Mouse (Mus musculus): ENCODE results near the gene Slc13a2. TPM values are rescaled to one million over a fixed set of nuclear protein-coding genes. Genes with fewer than 3 reads are reported as not detected.

Slc13a2 gene
- polyA plus RNA-seq, 1 experiment from 2014 or later, result 0.12 TPM

- 38% methylated on average over 5 of the region's 5 CpGs for WGBS
- no peak for ATAC-seq (ENCODE audit: borderline replicate concordance, extremely low read depth, low FRiP score, low TSS enrichment)
- no peak overlapping the region for H3K9ac ChIP-seq
- no peak overlapping the region for H3K4me3 ChIP-seq
- H3K4me2 ChIP-seq, result no peak overlapping the region
- no peaks in the 10 kb centered on the region for H3K9me3 ChIP-seq
- no peak overlapping the region for H3K27ac ChIP-seq
- no peaks in the 10 kb centered on the region for H3K4me1 ChIP-seq
- no peaks in the 10 kb centered on the region for H3K27me3 ChIP-seq
- H3K36me3 ChIP-seq, result no peaks in the 10 kb centered on the region
Observed at GRCm38 (mm10) chr11:78382701-78383100, 39.3 kb downstream of the Slc13a2 start.

- Histone ChIP-seq H3K4me3 (no peak overlapping the region), H3K9me3 (no peaks in the 10 kb centered on the region), H3K9ac (no peak overlapping the region), H3K4me1 (no peaks in the 10 kb centered on the region), H3K4me2 (no peak overlapping the region), H3K36me3 (no peaks in the 10 kb centered on the region), H3K27ac (no peak overlapping the region), H3K27me3 (no peaks in the 10 kb centered on the region)
- WGBS, result 74% methylated on average over 7 of the region's 7 CpGs
- ATAC-seq (ENCODE audit: borderline replicate concordance, extremely low read depth, low FRiP score, low TSS enrichment), result no peak
Observed at GRCm38 (mm10) chr11:78382286-78382685, 39.7 kb downstream of the Slc13a2 start.

- WGBS, result 79% methylated on average over 3 of the region's 3 CpGs
Observed at GRCm38 (mm10) chr11:78380996-78381395, 41.0 kb downstream of the Slc13a2 start.

GRCm38 (mm10) chr11:78380351-78380750 lies 41.7 kb downstream of the Slc13a2 start:
- Histone ChIP-seq H3K4me1 (no peaks in the 10 kb centered on the region), H3K4me2 (no peak overlapping the region), H3K27ac (no peak overlapping the region), H3K4me3 (no peak overlapping the region), H3K9me3 (no peaks in the 10 kb centered on the region), H3K9ac (no peak overlapping the region), H3K27me3 (no peaks in the 10 kb centered on the region), H3K36me3 (no peaks in the 10 kb centered on the region)
- WGBS, result 54% methylated on average over 4 of the region's 4 CpGs
- no peak for ATAC-seq (ENCODE audit: borderline replicate concordance, extremely low read depth, low FRiP score, low TSS enrichment)

More at GRCm38 (mm10) chr11:78380996-78381395, 41.0 kb downstream of the Slc13a2 start:
- H3K27ac ChIP-seq, result no peak overlapping the region
- no peak overlapping the region for H3K4me3 ChIP-seq
- H3K36me3 ChIP-seq, result no peaks in the 10 kb centered on the region
- no peaks in the 10 kb centered on the region for H3K9me3 ChIP-seq
- no peaks in the 10 kb centered on the region for H3K27me3 ChIP-seq
- H3K9ac ChIP-seq, result no peak overlapping the region
- no peaks in the 10 kb centered on the region for H3K4me1 ChIP-seq
- H3K4me2 ChIP-seq, result no peak overlapping the region
- ATAC-seq (ENCODE audit: borderline replicate concordance, extremely low read depth, low FRiP score, low TSS enrichment), result no peak

GRCm38 (mm10) chr11:78377549-78378159 lies 44.4 kb downstream of the Slc13a2 start:
- no peaks in the 10 kb centered on the region for H3K9me3 ChIP-seq
- H3K4me3 ChIP-seq, result no peak overlapping the region
- H3K36me3 ChIP-seq, result no peaks in the 10 kb centered on the region
- no peaks in the 10 kb centered on the region for H3K4me1 ChIP-seq
- no peak overlapping the region for H3K9ac ChIP-seq
- no peak overlapping the region for H3K27ac ChIP-seq
- H3K4me2 ChIP-seq, result no peak overlapping the region
- no peaks in the 10 kb centered on the region for H3K27me3 ChIP-seq
- 31% methylated on average over 12 of the region's 12 CpGs for WGBS
- ATAC-seq (ENCODE audit: borderline replicate concordance, extremely low read depth, low FRiP score, low TSS enrichment), result 0 out of 2 replicates have a peak, but pooled peaks have one; percentile 47

- no peak overlapping the region for H3K4me2 ChIP-seq
- no peaks in the 10 kb centered on the region for H3K36me3 ChIP-seq
- H3K9ac ChIP-seq, result no peak overlapping the region
- H3K4me1 ChIP-seq, result peaks cover 3% of the 10 kb centered on the region
- H3K27me3 ChIP-seq, result no peaks in the 10 kb centered on the region
- H3K4me3 ChIP-seq, result no peak overlapping the region
- H3K9me3 ChIP-seq, result no peaks in the 10 kb centered on the region
- WGBS, result 66% methylated on average over 8 of the region's 8 CpGs
- no peak overlapping the region for H3K27ac ChIP-seq
- ATAC-seq (ENCODE audit: borderline replicate concordance, extremely low read depth, low FRiP score, low TSS enrichment), result no peak
Observed at GRCm38 (mm10) chr11:78374147-78374546, 47.9 kb downstream of the Slc13a2 start.

- H3K27me3 ChIP-seq, result no peaks in the 10 kb centered on the region
- no peak overlapping the region for H3K4me2 ChIP-seq
- peaks cover 3% of the 10 kb centered on the region for H3K4me1 ChIP-seq
- ATAC-seq (ENCODE audit: borderline replicate concordance, extremely low read depth, low FRiP score, low TSS enrichment), result no peak
- no peak overlapping the region for H3K4me3 ChIP-seq
- H3K27ac ChIP-seq, result no peak overlapping the region
- H3K9ac ChIP-seq, result no peak overlapping the region
- 32% methylated on average over 7 of the region's 7 CpGs for WGBS
- no peaks in the 10 kb centered on the region for H3K36me3 ChIP-seq
- no peaks in the 10 kb centered on the region for H3K9me3 ChIP-seq
Observed at GRCm38 (mm10) chr11:78372610-78373009, 49.4 kb downstream of the Slc13a2 start.

- Histone ChIP-seq H3K27ac (no peak overlapping the region), H3K9ac (no peak overlapping the region), H3K27me3 (no peaks in the 10 kb centered on the region), H3K4me1 (peaks cover 3% of the 10 kb centered on the region), H3K4me3 (no peak overlapping the region), H3K9me3 (no peaks in the 10 kb centered on the region), H3K4me2 (no peak overlapping the region), H3K36me3 (no peaks in the 10 kb centered on the region)
- WGBS, result 42% methylated on average over 3 of the region's 3 CpGs
- ATAC-seq (ENCODE audit: borderline replicate concordance, extremely low read depth, low FRiP score, low TSS enrichment), result no peak
Observed at GRCm38 (mm10) chr11:78372166-78372565, 49.9 kb downstream of the Slc13a2 start.

- no peaks in the 10 kb centered on the region for H3K27me3 ChIP-seq
- H3K27ac ChIP-seq, result no peak overlapping the region
- H3K4me1 ChIP-seq, result peaks cover 3% of the 10 kb centered on the region
- H3K4me3 ChIP-seq, result no peak overlapping the region
- no peak for ATAC-seq (ENCODE audit: borderline replicate concordance, extremely low read depth, low FRiP score, low TSS enrichment)
- no peak overlapping the region for H3K9ac ChIP-seq
- 85% methylated on average over 11 of the region's 11 CpGs for WGBS
- no peaks in the 10 kb centered on the region for H3K36me3 ChIP-seq
- no peaks in the 10 kb centered on the region for H3K9me3 ChIP-seq
- H3K4me2 ChIP-seq, result no peak overlapping the region
Observed at GRCm38 (mm10) chr11:78371711-78372110, 50.3 kb downstream of the Slc13a2 start.

GRCm38 (mm10) chr11:78370389-78370788 lies 51.6 kb downstream of the Slc13a2 start:
- H3K36me3 ChIP-seq, result no peaks in the 10 kb centered on the region
- 0 out of 2 replicates have a peak, but pooled peaks have one; percentile 41 for ATAC-seq (ENCODE audit: borderline replicate concordance, extremely low read depth, low FRiP score, low TSS enrichment)
- no peaks in the 10 kb centered on the region for H3K27me3 ChIP-seq
- no peak overlapping the region for H3K4me2 ChIP-seq
- no peak overlapping the region for H3K27ac ChIP-seq
- WGBS, result 10% methylated on average over 1 of the region's 1 CpGs
- H3K4me3 ChIP-seq, result no peak overlapping the region
- H3K9me3 ChIP-seq, result no peaks in the 10 kb centered on the region
- H3K9ac ChIP-seq, result no peak overlapping the region
- H3K4me1 ChIP-seq, result peaks cover 3% of the 10 kb centered on the region

- H3K9ac ChIP-seq, result no peak overlapping the region
- no peak overlapping the region for H3K27ac ChIP-seq
- H3K36me3 ChIP-seq, result no peaks in the 10 kb centered on the region
- H3K4me1 ChIP-seq, result peaks cover 8% of the 10 kb centered on the region
- H3K27me3 ChIP-seq, result no peaks in the 10 kb centered on the region
- H3K4me3 ChIP-seq, result no peak overlapping the region
- ATAC-seq (ENCODE audit: borderline replicate concordance, extremely low read depth, low FRiP score, low TSS enrichment), result no peak
- 85% methylated on average over 15 of the region's 15 CpGs for WGBS
- no peak overlapping the region for H3K4me2 ChIP-seq
- no peaks in the 10 kb centered on the region for H3K9me3 ChIP-seq
Observed at GRCm38 (mm10) chr11:78367456-78368225, 54.4 kb downstream of the Slc13a2 start.

GRCm38 (mm10) chr11:78364103-78364502 lies 57.9 kb downstream of the Slc13a2 start:
- H3K9ac ChIP-seq, result no peak overlapping the region
- no peaks in the 10 kb centered on the region for H3K36me3 ChIP-seq
- WGBS, result 14% methylated on average over 8 of the region's 8 CpGs
- H3K27ac ChIP-seq, result no peak overlapping the region
- H3K4me1 ChIP-seq, result 0 out of 2 replicates have a peak, but pooled peaks cover 5% of the 10 kb centered on the region
- ATAC-seq (ENCODE audit: borderline replicate concordance, extremely low read depth, low FRiP score, low TSS enrichment), result no peak
- H3K4me3 ChIP-seq, result no peak overlapping the region
- no peaks in the 10 kb centered on the region for H3K9me3 ChIP-seq
- H3K27me3 ChIP-seq, result no peaks in the 10 kb centered on the region
- no peak overlapping the region for H3K4me2 ChIP-seq
